Mouse (Mus musculus): ENCODE results near the gene Tlr3. TPM values are rescaled to one million over a fixed set of nuclear protein-coding genes. Genes with fewer than 3 reads are reported as not detected.

Gene Tlr3
- total RNA-seq, 2 experiments from 2014 or later: 9.7 to 10.7 TPM

GRCm38 (mm10) chr8:45358132-45358918, 52.6 kb downstream of the Tlr3 start:
- DNase-seq (ENCODE audit: low spot score in 2 of 2): no peak

- DNase-seq (ENCODE audit: low spot score in 2 of 2): no peak
Measured at GRCm38 (mm10) chr8:45355809-45356208, 55.1 kb downstream of the Tlr3 start.

Other genes starting within 250 kb of the Tlr3 start
- gene F11, start 149.0 kb downstream of the Tlr3 start, total RNA-seq (2021): 10 to 100 TPM in 1 of 2 experiments, under 1 TPM in 1; 0.34 to 12.8 TPM
- gene Klkb1, start 116.2 kb downstream of the Tlr3 start, total RNA-seq (2021): 1 to 10 TPM in 1 of 2 experiments, under 1 TPM in 1; 0.17 to 5.6 TPM
- 1 to 10 TPM in 1 of 2 experiments, under 1 TPM in 1; 0.39 to 4.2 TPM for gene Gm45753, start 102.6 kb downstream of the Tlr3 start, total RNA-seq (2021)
- gene Cyp4v3, start 77.9 kb downstream of the Tlr3 start, total RNA-seq (2021): 10 to 100 TPM; 10.4 to 12.7 TPM
- gene Fam149a, start 28.8 kb downstream of the Tlr3 start, total RNA-seq (2021): 10 to 100 TPM; 11.5 to 24.3 TPM
- 10 to 100 TPM; 88.1 TPM for gene Sorbs2, start 96.7 kb upstream of the Tlr3 start, total RNA-seq (2021)